Mouse (Mus musculus): ENCODE measurements around the gene Slc27a4. TPM values are rescaled to one million over a fixed set of nuclear protein-coding genes. Genes with fewer than 3 reads are reported as not detected.
A peak's percentile ranks its signal among the peaks of the same experiment; 100 is the strongest.

The Slc27a4 gene
- polyA plus RNA-seq, 1 experiment from 2014 or later, result 27.8 TPM

DNA sequence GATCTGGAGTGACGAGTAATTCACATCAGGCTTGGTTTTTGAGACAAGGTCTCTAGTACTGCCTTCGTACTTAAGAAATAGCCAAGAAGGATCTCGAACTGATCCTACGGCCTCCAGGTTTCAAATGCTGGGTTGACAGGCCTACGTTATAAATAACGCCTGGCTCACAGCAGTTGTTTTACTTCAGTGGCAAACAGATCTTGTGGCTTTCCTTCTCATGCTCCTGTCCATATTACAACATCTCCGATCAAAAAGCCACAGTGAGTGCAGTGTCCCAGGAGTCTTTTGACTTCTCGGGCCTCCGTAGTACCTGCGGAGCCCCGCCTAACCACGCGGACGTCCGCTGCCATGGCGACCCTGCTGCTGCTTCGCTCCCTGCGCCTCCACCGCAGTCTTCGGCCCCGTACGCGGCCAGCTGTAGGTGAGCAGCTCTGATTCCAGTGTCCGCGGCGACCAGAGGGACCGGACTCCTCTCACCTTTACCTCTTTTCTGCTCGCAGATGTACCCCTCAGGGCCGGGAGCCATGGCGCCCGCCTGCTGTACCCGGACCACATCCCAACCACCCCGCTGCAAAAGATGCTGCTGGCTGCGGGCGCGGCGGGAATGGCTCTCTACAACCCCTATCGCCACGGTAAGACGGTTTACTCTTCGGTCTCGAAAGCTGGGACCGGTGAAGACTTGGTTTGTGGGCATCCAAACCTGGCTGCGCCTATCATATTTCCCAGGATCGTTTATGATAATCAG, 14.3 kb upstream of the Slc27a4 start, which contains the start of gene Trub2:
Trub2 (minus strand) TSS at position 566 of the 745 bp plus-strand sequence.
- Histone ChIP-seq H3K4me3 (peak within 1 kb of the TSS; percentile 84), H3K4me1 (peaks cover 17% of the 10 kb centered on the region), H3K27ac (replicated peaks) (peak within 1 kb of the TSS; percentile 63), H3K27me3 (no peaks in the 10 kb centered on the region), H3K9ac (replicated peaks) (peak within 1 kb of the TSS; percentile 79), H3K4me2 (replicated peaks) (peak within 1 kb of the TSS; percentile 81), H3K36me3 (peaks cover 63% of the 10 kb centered on the region), H3K9me3 (no peaks in the 10 kb centered on the region)
- WGBS, result under 1% methylated on average over 45 of the region's 45 CpGs
- peak; percentile 74 for ATAC-seq (ENCODE audit: low FRiP score, low read depth)

DNA sequence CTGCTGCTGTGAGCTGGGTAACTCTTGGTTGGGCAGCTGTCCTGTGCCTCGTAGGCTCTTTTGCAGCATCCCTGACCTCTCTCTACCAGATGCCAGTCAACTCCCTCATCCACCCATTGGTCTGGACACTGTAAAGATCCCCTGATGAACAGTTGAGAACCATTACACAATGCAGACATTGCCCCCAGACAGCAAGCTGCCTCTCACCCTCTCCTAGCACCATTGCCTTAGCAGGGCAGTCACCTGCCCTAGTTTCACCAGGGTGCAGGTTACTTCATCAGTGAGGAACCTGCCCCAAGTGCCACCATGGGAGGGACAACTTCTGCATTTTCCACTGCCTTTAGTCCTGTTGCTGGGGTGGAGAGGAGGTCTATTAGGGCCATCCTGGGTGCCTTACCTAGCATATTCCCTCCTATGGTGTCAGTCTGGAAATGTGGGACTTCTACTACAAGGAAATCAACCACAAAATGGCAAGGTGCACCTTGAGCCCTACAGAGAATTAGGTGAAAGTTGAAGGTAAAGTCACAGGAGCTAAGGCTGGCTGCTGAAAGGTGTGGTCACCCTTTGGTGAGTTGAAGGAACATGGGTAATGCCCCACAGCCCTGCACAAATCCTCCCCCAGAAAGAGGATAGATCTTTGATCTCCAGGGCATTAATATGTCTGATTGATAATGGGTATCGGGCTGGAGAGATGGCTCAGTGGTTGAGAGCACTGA, 9.5 kb upstream of the Slc27a4 start:
- Histone ChIP-seq H3K27ac (replicated peaks) (no peak overlapping the region), H3K36me3 (peaks cover 66% of the 10 kb centered on the region), H3K9me3 (no peaks in the 10 kb centered on the region), H3K27me3 (no peaks in the 10 kb centered on the region), H3K4me3 (no peak overlapping the region), H3K9ac (replicated peaks) (no peak overlapping the region), H3K4me1 (peaks cover 9% of the 10 kb centered on the region), H3K4me2 (replicated peaks) (no peak overlapping the region)
- WGBS, result 90% methylated on average over 2 of the region's 2 CpGs
- ATAC-seq (ENCODE audit: low FRiP score, low read depth), result no peak

- no peaks in the 10 kb centered on the region for H3K9me3 ChIP-seq
- peaks cover 14% of the 10 kb centered on the region for H3K27me3 ChIP-seq
- H3K4me2 ChIP-seq (replicated peaks), result peak overlapping the region; percentile 62
- peak overlapping the region; percentile 93 for H3K27ac ChIP-seq (replicated peaks)
- peaks cover 12% of the 10 kb centered on the region for H3K4me1 ChIP-seq
- peak overlapping the region; percentile 89 for H3K9ac ChIP-seq (replicated peaks)
- peak overlapping the region; percentile 78 for H3K4me3 ChIP-seq
- peaks cover 35% of the 10 kb centered on the region for H3K36me3 ChIP-seq
- no peak for ATAC-seq (ENCODE audit: low FRiP score, low read depth)
- WGBS, result 0% methylated on average over 21 of the region's 39 CpGs
Measured at GRCm38 (mm10) chr2:29802827-29803201, 380 bp downstream of the Slc27a4 start.

GRCm38 (mm10) chr2:29803400-29803831, 982 bp downstream of the Slc27a4 start:
- Histone ChIP-seq H3K27me3 (peaks cover 14% of the 10 kb centered on the region), H3K27ac (replicated peaks) (peak overlapping the region; percentile 93), H3K4me2 (replicated peaks) (peak overlapping the region; percentile 62), H3K9ac (replicated peaks) (peak overlapping the region; percentile 89), H3K9me3 (no peaks in the 10 kb centered on the region), H3K4me1 (peaks cover 12% of the 10 kb centered on the region), H3K36me3 (peaks cover 41% of the 10 kb centered on the region), H3K4me3 (peak overlapping the region; percentile 78)
- WGBS, result 20% methylated on average over 6 of the region's 6 CpGs
- no peak for ATAC-seq (ENCODE audit: low FRiP score, low read depth)

DNA sequence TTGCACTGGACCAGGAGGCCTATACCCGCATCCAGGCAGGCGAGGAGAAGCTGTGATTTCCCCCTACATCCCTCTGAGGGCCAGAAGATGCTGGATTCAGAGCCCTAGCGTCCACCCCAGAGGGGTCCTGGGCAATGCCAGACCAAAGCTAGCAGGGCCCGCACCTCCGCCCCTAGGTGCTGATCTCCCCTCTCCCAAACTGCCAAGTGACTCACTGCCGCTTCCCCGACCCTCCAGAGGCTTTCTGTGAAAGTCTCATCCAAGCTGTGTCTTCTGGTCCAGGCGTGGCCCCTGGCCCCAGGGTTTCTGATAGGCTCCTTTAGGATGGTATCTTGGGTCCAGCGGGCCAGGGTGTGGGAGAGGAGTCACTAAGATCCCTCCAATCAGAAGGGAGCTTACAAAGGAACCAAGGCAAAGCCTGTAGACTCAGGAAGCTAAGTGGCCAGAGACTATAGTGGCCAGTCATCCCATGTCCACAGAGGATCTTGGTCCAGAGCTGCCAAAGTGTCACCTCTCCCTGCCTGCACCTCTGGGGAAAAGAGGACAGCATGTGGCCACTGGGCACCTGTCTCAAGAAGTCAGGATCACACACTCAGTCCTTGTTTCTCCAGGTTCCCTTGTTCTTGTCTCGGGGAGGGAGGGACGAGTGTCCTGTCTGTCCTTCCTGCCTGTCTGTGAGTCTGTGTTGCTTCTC, 13.4 kb downstream of the Slc27a4 start:
- ATAC-seq (ENCODE audit: low FRiP score, low read depth), result no peak

GRCm38 (mm10) chr2:29817426-29818232, 15.2 kb downstream of the Slc27a4 start:
- Histone ChIP-seq H3K4me1 (peaks cover 24% of the 10 kb centered on the region), H3K9ac (replicated peaks) (no peak overlapping the region), H3K36me3 (peaks cover 43% of the 10 kb centered on the region), H3K27ac (replicated peaks) (0 out of 2 replicates have a peak overlapping the region, but pooled peaks have one; percentile 11), H3K4me3 (no peak overlapping the region), H3K27me3 (no peaks in the 10 kb centered on the region), H3K9me3 (no peaks in the 10 kb centered on the region), H3K4me2 (replicated peaks) (0 out of 2 replicates have a peak overlapping the region, but pooled peaks have one; percentile 23)
- no peak; the same call in 1 of the 2 replicates for ATAC-seq (ENCODE audit: low FRiP score, low read depth)
- WGBS, result 42% methylated on average over 8 of the region's 8 CpGs

More for the DNA sequence above, 13.4 kb downstream of the Slc27a4 start:
- peaks cover 19% of the 10 kb centered on the region for H3K4me1 ChIP-seq
- no peak overlapping the region for H3K9ac ChIP-seq (replicated peaks)
- no peak overlapping the region for H3K27ac ChIP-seq (replicated peaks)
- WGBS, result 86% methylated on average over 11 of the region's 11 CpGs
- H3K36me3 ChIP-seq, result peaks cover 60% of the 10 kb centered on the region
- no peak overlapping the region for H3K4me2 ChIP-seq (replicated peaks)
- no peaks in the 10 kb centered on the region for H3K9me3 ChIP-seq
- H3K27me3 ChIP-seq, result no peaks in the 10 kb centered on the region
- H3K4me3 ChIP-seq, result no peak overlapping the region

- no peak overlapping the region for H3K4me3 ChIP-seq
Measured at GRCm38 (mm10) chr2:29819363-29819762, 16.9 kb downstream of the Slc27a4 start.

DNA sequence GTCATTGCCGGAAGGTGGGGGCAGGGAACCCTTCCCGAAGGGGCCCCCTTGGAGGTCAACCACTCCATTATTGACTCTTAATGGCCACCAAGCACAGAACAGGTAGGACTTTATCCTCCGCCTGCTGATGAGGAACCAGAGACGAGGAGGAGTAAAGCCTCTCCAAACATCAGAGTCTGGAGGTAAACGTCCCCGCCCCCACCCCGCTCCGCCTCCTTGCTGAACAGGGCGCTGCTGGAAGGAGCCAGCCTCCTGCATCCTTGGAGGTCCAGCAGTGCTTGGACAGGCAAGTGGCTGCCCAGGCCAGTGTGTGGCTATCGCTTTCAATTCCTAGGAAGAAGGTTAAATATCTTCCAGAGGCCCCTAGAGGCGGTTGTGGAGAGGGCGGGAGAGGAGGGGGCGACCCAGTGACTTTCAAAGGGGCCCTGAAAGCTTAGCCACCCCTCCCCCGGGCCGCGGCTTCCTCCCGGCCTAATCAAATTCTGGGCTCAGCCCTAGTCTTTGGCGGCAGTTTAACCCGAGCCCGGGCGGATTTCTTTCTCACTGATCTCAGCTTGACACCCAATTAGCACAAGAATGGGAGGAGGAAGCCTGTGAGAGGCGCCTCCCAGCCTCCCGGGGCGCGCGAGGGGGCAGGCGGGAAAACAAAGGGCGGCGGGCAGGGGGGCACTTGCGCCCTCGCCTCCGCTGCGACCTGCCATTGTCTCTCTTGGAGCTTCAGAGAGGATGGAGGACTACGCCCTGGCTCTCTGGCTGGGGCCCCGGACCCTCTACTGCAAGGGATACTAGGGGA, 17.8 kb downstream of the Slc27a4 start, which contains the start of gene Urm1:
Urm1 (plus strand) TSS at position 51 of the 793 bp plus-strand sequence.
- no peaks in the 10 kb centered on the region for H3K9me3 ChIP-seq
- peak within 1 kb of the TSS; percentile 53 for H3K4me2 ChIP-seq (replicated peaks)
- peak within 1 kb of the TSS; percentile 37 for H3K9ac ChIP-seq (replicated peaks)
- peaks cover 24% of the 10 kb centered on the region for H3K4me1 ChIP-seq
- peak within 1 kb of the TSS; percentile 28 for H3K4me3 ChIP-seq
- peak; percentile 85 for ATAC-seq (ENCODE audit: low FRiP score, low read depth)
- H3K36me3 ChIP-seq, result peaks cover 17% of the 10 kb centered on the region
- under 1% methylated on average over 35 of the region's 35 CpGs for WGBS
- peak within 1 kb of the TSS; percentile 94 for H3K27ac ChIP-seq (replicated peaks)
- H3K27me3 ChIP-seq, result no peaks in the 10 kb centered on the region

More at GRCm38 (mm10) chr2:29819363-29819762, 16.9 kb downstream of the Slc27a4 start:
- H3K36me3 ChIP-seq, result peaks cover 26% of the 10 kb centered on the region
- WGBS, result 9% methylated on average over 2 of the region's 2 CpGs
- peaks cover 24% of the 10 kb centered on the region for H3K4me1 ChIP-seq
- peak overlapping the region; percentile 94 for H3K27ac ChIP-seq (replicated peaks)
- H3K4me2 ChIP-seq (replicated peaks), result no peak overlapping the region
- H3K9ac ChIP-seq (replicated peaks), result no peak overlapping the region
- no peaks in the 10 kb centered on the region for H3K9me3 ChIP-seq
- H3K27me3 ChIP-seq, result no peaks in the 10 kb centered on the region
- no peak for ATAC-seq (ENCODE audit: low FRiP score, low read depth)

DNA sequence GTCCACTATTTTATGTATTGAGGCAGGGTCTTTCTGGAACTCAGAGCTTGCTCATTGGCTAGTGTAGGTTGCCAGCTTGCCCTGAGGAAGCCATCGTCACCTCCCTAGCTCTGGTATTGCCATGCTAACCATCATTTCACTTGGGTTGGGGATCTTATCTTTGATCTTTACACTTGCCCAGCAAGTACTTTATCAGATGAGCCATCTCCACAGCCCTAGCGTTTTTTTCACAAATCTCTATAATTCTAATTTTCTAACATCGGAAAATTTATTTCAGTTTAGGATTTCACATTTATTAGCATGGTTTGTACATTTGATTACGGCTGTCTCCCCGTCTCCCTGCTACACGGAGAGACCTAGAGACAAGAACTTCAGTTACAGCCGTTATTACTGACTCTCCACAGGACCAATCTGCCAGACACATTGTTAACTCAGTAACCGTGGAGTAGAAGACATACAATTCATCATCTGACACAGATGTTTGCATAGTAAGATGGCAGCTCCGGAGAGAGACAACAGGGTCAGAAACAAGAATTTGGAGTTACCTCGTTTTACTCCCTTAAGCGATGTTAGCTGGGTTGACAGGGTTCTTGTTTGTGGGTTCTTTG, 24.0 kb downstream of the Slc27a4 start:
- H3K27me3 ChIP-seq, result no peaks in the 10 kb centered on the region
- peak overlapping the region; percentile 96 for H3K4me3 ChIP-seq
- 14% methylated on average over 11 of the region's 11 CpGs for WGBS
- H3K9ac ChIP-seq (replicated peaks), result peak overlapping the region; percentile 68
- peak overlapping the region; percentile 93 for H3K27ac ChIP-seq (replicated peaks)
- peaks cover 16% of the 10 kb centered on the region for H3K4me1 ChIP-seq
- no peak for ATAC-seq (ENCODE audit: low FRiP score, low read depth)
- H3K9me3 ChIP-seq, result no peaks in the 10 kb centered on the region
- no peaks in the 10 kb centered on the region; the same call in 1 of the 2 replicates for H3K36me3 ChIP-seq
- peak overlapping the region; percentile 60 for H3K4me2 ChIP-seq (replicated peaks)

All from midbrain, embryonic 12.5 days (tissue).